Mouse (Mus musculus): ENCODE results near the gene Bmf. TPM values are rescaled to one million over a fixed set of nuclear protein-coding genes. Genes with fewer than 3 reads are reported as not detected.
A peak's percentile ranks its signal among the peaks of the same experiment; 100 is the strongest.

The Bmf gene
- polyA plus RNA-seq (2014; fragmentation: Nextera tagmentation; extraction: Ambion mirVana): 4.9 and 5.0 TPM in 2 replicates

- Histone ChIP-seq H3K9me3 (ENCODE audit: control insufficient read depth, low read length) (no peaks in the 10 kb centered on the region), H3K27ac (ENCODE audit: low read depth) (peak within 1 kb of the TSS; percentile 64), H3K27me3 (replicated peaks; ENCODE audit: control insufficient read depth, insufficient read depth, low read length) (no peaks in the 10 kb centered on the region), H3K9ac (ENCODE audit: low read length) (peak within 1 kb of the TSS; percentile 71), H3K4me2 (ENCODE audit: low read length) (peak within 1 kb of the TSS; percentile 91), H3K36me3 (ENCODE audit: control insufficient read depth, insufficient read depth, low read length) (no peaks in the 10 kb centered on the region), H3K4me3 (ENCODE audit: low read depth, low read length) (peak within 1 kb of the TSS; percentile 78), H3K4me1 (replicated peaks; ENCODE audit: control insufficient read depth, insufficient read depth, low read length) (peaks cover 43% of the 10 kb centered on the region)
- ATAC-seq (replicated peaks; ENCODE audit: low FRiP score, low TSS enrichment, low read depth): peak; percentile 87
- WGBS: under 1% methylated on average over 45 of the region's 45 CpGs
- peak; percentile 99 for DNase-seq (ENCODE audit: low spot score)
Measured at GRCm38 (mm10) chr2:118549507-118550473, at the start of gene Bmf. Gene Bmf, minus strand, starts transcription at chr2:118549687.

- Histone ChIP-seq H3K4me2 (ENCODE audit: low read length) (peak overlapping the region; percentile 64), H3K4me1 (replicated peaks; ENCODE audit: control insufficient read depth, insufficient read depth, low read length) (peaks cover 4% of the 10 kb centered on the region), H3K27ac (ENCODE audit: low read depth) (no peak overlapping the region), H3K36me3 (ENCODE audit: control insufficient read depth, insufficient read depth, low read length) (peaks cover 42% of the 10 kb centered on the region), H3K9me3 (ENCODE audit: control insufficient read depth, low read length) (no peaks in the 10 kb centered on the region), H3K27me3 (replicated peaks; ENCODE audit: control insufficient read depth, insufficient read depth, low read length) (no peaks in the 10 kb centered on the region), H3K9ac (ENCODE audit: low read length) (peak overlapping the region; percentile 63), H3K4me3 (ENCODE audit: low read depth, low read length) (peak overlapping the region; percentile 70)
- no peak for ATAC-seq (replicated peaks; ENCODE audit: low FRiP score, low TSS enrichment, low read depth)
- 36% methylated on average over 5 of the region's 5 CpGs for WGBS
- DNase-seq (ENCODE audit: low spot score): peak; percentile 55
Measured at GRCm38 (mm10) chr2:118599087-118599486, 49.6 kb upstream of the Bmf start.

- 6% methylated on average over 41 of the region's 41 CpGs for WGBS
- Histone ChIP-seq H3K9ac (ENCODE audit: low read length) (peak within 1 kb of the TSS; percentile 63), H3K4me2 (ENCODE audit: low read length) (peak within 1 kb of the TSS; percentile 64), H3K27ac (ENCODE audit: low read depth) (no peak within 1 kb of the TSS), H3K4me3 (ENCODE audit: low read depth, low read length) (peak within 1 kb of the TSS; percentile 70), H3K9me3 (ENCODE audit: control insufficient read depth, low read length) (no peaks in the 10 kb centered on the region), H3K36me3 (ENCODE audit: control insufficient read depth, insufficient read depth, low read length) (peaks cover 30% of the 10 kb centered on the region), H3K4me1 (replicated peaks; ENCODE audit: control insufficient read depth, insufficient read depth, low read length) (peaks cover 4% of the 10 kb centered on the region), H3K27me3 (replicated peaks; ENCODE audit: control insufficient read depth, insufficient read depth, low read length) (no peaks in the 10 kb centered on the region)
- ATAC-seq (replicated peaks; ENCODE audit: low FRiP score, low TSS enrichment, low read depth): peak; percentile 96
- peak; percentile 93 for DNase-seq (ENCODE audit: low spot score)
Measured at GRCm38 (mm10) chr2:118597673-118598568, 48.4 kb upstream of the Bmf start, which contains the start of gene Bub1b. Gene Bub1b, plus strand, starts transcription at chr2:118598211.

GRCm38 (mm10) chr2:118591083-118591482 is 41.6 kb upstream of the Bmf start:
- Histone ChIP-seq H3K36me3 (ENCODE audit: control insufficient read depth, insufficient read depth, low read length) (no peaks in the 10 kb centered on the region), H3K4me3 (ENCODE audit: low read depth, low read length) (no peak overlapping the region), H3K27ac (ENCODE audit: low read depth) (no peak overlapping the region), H3K27me3 (replicated peaks; ENCODE audit: control insufficient read depth, insufficient read depth, low read length) (no peaks in the 10 kb centered on the region), H3K9ac (ENCODE audit: low read length) (no peak overlapping the region), H3K9me3 (ENCODE audit: control insufficient read depth, low read length) (no peaks in the 10 kb centered on the region), H3K4me1 (replicated peaks; ENCODE audit: control insufficient read depth, insufficient read depth, low read length) (no peaks in the 10 kb centered on the region; the same call in none of the 2 replicates), H3K4me2 (ENCODE audit: low read length) (no peak overlapping the region)
- ATAC-seq (replicated peaks; ENCODE audit: low FRiP score, low TSS enrichment, low read depth) (no peak), DNase-seq (ENCODE audit: low spot score) (no peak)
- 91% methylated on average over 4 of the region's 4 CpGs for WGBS

- H3K4me3 ChIP-seq (ENCODE audit: low read depth, low read length): no peak overlapping the region
- 74% methylated on average over 3 of the region's 3 CpGs for WGBS
- no peak overlapping the region for H3K9ac ChIP-seq (ENCODE audit: low read length)
- no peaks in the 10 kb centered on the region for H3K36me3 ChIP-seq (ENCODE audit: control insufficient read depth, insufficient read depth, low read length)
- no peaks in the 10 kb centered on the region for H3K9me3 ChIP-seq (ENCODE audit: control insufficient read depth, low read length)
- H3K4me1 ChIP-seq (replicated peaks; ENCODE audit: control insufficient read depth, insufficient read depth, low read length): peaks cover 3% of the 10 kb centered on the region
- no peak overlapping the region for H3K4me2 ChIP-seq (ENCODE audit: low read length)
- no peak overlapping the region for H3K27ac ChIP-seq (ENCODE audit: low read depth)
- DNase-seq (ENCODE audit: low spot score) (no peak), ATAC-seq (replicated peaks; ENCODE audit: low FRiP score, low TSS enrichment, low read depth) (no peak)
- H3K27me3 ChIP-seq (replicated peaks; ENCODE audit: control insufficient read depth, insufficient read depth, low read length): no peaks in the 10 kb centered on the region
Measured at GRCm38 (mm10) chr2:118587686-118588085, 38.2 kb upstream of the Bmf start.

GRCm38 (mm10) chr2:118586013-118586412 is 36.5 kb upstream of the Bmf start:
- no peaks in the 10 kb centered on the region for H3K27me3 ChIP-seq (replicated peaks; ENCODE audit: control insufficient read depth, insufficient read depth, low read length)
- H3K4me1 ChIP-seq (replicated peaks; ENCODE audit: control insufficient read depth, insufficient read depth, low read length): peaks cover 3% of the 10 kb centered on the region
- DNase-seq (ENCODE audit: low spot score) (no peak), ATAC-seq (replicated peaks; ENCODE audit: low FRiP score, low TSS enrichment, low read depth) (peak; percentile 76)
- H3K4me3 ChIP-seq (ENCODE audit: low read depth, low read length): no peak overlapping the region
- H3K4me2 ChIP-seq (ENCODE audit: low read length): no peak overlapping the region
- no peaks in the 10 kb centered on the region for H3K36me3 ChIP-seq (ENCODE audit: control insufficient read depth, insufficient read depth, low read length)
- 33% methylated on average over 5 of the region's 5 CpGs for WGBS
- no peaks in the 10 kb centered on the region for H3K9me3 ChIP-seq (ENCODE audit: control insufficient read depth, low read length)
- no peak overlapping the region for H3K27ac ChIP-seq (ENCODE audit: low read depth)
- no peak overlapping the region for H3K9ac ChIP-seq (ENCODE audit: low read length)

- Histone ChIP-seq H3K36me3 (ENCODE audit: control insufficient read depth, insufficient read depth, low read length) (no peaks in the 10 kb centered on the region), H3K9ac (ENCODE audit: low read length) (no peak overlapping the region), H3K4me1 (replicated peaks; ENCODE audit: control insufficient read depth, insufficient read depth, low read length) (no peaks in the 10 kb centered on the region), H3K4me2 (ENCODE audit: low read length) (no peak overlapping the region), H3K27ac (ENCODE audit: low read depth) (no peak overlapping the region), H3K4me3 (ENCODE audit: low read depth, low read length) (no peak overlapping the region), H3K9me3 (ENCODE audit: control insufficient read depth, low read length) (no peaks in the 10 kb centered on the region), H3K27me3 (replicated peaks; ENCODE audit: control insufficient read depth, insufficient read depth, low read length) (no peaks in the 10 kb centered on the region)
- 66% methylated on average over 3 of the region's 3 CpGs for WGBS
- DNase-seq (ENCODE audit: low spot score) (no peak), ATAC-seq (replicated peaks; ENCODE audit: low FRiP score, low TSS enrichment, low read depth) (no peak)
Measured at GRCm38 (mm10) chr2:118573135-118573534, 23.6 kb upstream of the Bmf start.

- WGBS: 77% methylated on average over 9 of the region's 9 CpGs
- Histone ChIP-seq H3K4me1 (replicated peaks; ENCODE audit: control insufficient read depth, insufficient read depth, low read length) (no peaks in the 10 kb centered on the region), H3K27ac (ENCODE audit: low read depth) (no peak overlapping the region), H3K9me3 (ENCODE audit: control insufficient read depth, low read length) (no peaks in the 10 kb centered on the region), H3K9ac (ENCODE audit: low read length) (no peak overlapping the region), H3K4me2 (ENCODE audit: low read length) (no peak overlapping the region), H3K27me3 (replicated peaks; ENCODE audit: control insufficient read depth, insufficient read depth, low read length) (no peaks in the 10 kb centered on the region), H3K4me3 (ENCODE audit: low read depth, low read length) (no peak overlapping the region), H3K36me3 (ENCODE audit: control insufficient read depth, insufficient read depth, low read length) (no peaks in the 10 kb centered on the region)
- ATAC-seq (replicated peaks; ENCODE audit: low FRiP score, low TSS enrichment, low read depth): no peak
- no peak for DNase-seq (ENCODE audit: low spot score)
Measured at GRCm38 (mm10) chr2:118572183-118572836, 22.8 kb upstream of the Bmf start.

All from intestine, embryonic 14.5 days (tissue).